Mouse (Mus musculus): ENCODE data around the gene Mmp27. TPM values are rescaled to one million over a fixed set of nuclear protein-coding genes. Genes with fewer than 3 reads are reported as not detected.

The Mmp27 gene
- total RNA-seq, 1 experiment from 2014 or later: 2.1 TPM

GRCm38 (mm10) chr9:7602982-7603742 is 32.0 kb downstream of the Mmp27 start:
- peak; percentile 78 for DNase-seq

GRCm38 (mm10) chr9:7604005-7604404 is 32.8 kb downstream of the Mmp27 start:
- no peak for DNase-seq

- no peak for DNase-seq
These were observed 34.4 kb downstream of the Mmp27 start for GRCm38 (mm10) chr9:7605638-7606037.

- no peak for DNase-seq
These were observed 51.4 kb downstream of the Mmp27 start for GRCm38 (mm10) chr9:7622582-7622981.

- DNase-seq: no peak
These were observed 56.7 kb downstream of the Mmp27 start, which contains the start of gene Mmp20 for GRCm38 (mm10) chr9:7627931-7628330. Gene Mmp20 (plus strand): TSS chr9:7628231.

Other genes with a start within 250 kb of the Mmp27 start
- 0.75 and 0.78 TPM in 2 replicates for gene Mmp12, start 227.0 kb upstream of the Mmp27 start, total RNA-seq (2021)
- not detected in 2 replicates for gene Mmp1b, start 183.3 kb upstream of the Mmp27 start, total RNA-seq (2021)
- gene Mmp3, start 125.6 kb upstream of the Mmp27 start, total RNA-seq (2021): not detected in 2 replicates
- not detected in 2 replicates for gene Mmp10, start 69.0 kb upstream of the Mmp27 start, total RNA-seq (2021)
- 0.34 and 0.59 TPM in 2 replicates for gene Mmp8, start 12.9 kb upstream of the Mmp27 start, total RNA-seq (2021)
- gene Mmp20, start 56.8 kb downstream of the Mmp27 start, total RNA-seq (2021): not detected in 2 replicates
- gene Mmp7, start 120.7 kb downstream of the Mmp27 start, total RNA-seq (2021): not detected in 2 replicates
- 140 and 148 TPM in 2 replicates for gene Tmem123, start 192.6 kb downstream of the Mmp27 start, total RNA-seq (2021)

Data from adrenal gland, postnatal 14 days (tissue).